Mouse (Mus musculus) gonadal fat pad, adult 2 months (tissue): ENCODE measurements at regions not wholly inside any gene's neighbourhood (a gene's known extent, or its start where the extent isn't known, plus 50 kb on each side); places are given as distances from the start of the nearest gene placed in this dataset.

Experiments used
- DNase-seq: peaks from one replicate; pipeline ENCODE4 v3.0.0-alpha.2; 2012; ENCODE audit warnings: low read depth

DNA sequence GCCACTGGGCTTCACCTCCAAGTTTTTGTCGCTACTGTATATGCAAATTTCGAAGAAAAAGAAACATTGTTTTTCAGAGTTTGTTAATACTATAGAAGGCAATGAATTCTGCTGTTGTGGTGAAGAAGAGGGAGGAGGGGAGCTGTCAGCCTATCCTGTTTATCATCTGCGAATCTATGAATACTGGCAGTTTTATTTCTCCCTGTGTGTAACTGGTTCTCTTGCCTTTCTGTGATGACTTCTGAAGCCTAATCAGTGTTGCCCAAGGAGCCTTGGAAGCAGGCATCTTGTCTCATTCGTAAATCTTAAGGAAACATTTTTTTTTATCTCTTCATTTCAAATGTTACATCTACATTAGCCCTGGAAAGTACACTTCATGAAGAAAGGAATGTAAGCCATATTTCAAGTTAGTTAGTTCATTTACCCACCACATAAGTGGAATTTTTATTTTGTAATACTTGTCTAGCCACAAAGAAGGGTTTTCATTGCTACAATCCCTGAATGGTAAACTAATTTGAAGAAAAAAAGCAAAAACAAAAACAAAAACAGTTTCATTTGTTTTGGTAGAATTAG, 251.5 kb upstream of the Fn1 start:
- no peak for DNase-seq

- DNase-seq = no peak
These were observed 247.4 kb upstream of the Fn1 start for GRCm38 (mm10) chr1:71900106-71901074.

- DNase-seq = no peak
These were observed 246.1 kb upstream of the Fn1 start for GRCm38 (mm10) chr1:71899128-71899527.

DNA sequence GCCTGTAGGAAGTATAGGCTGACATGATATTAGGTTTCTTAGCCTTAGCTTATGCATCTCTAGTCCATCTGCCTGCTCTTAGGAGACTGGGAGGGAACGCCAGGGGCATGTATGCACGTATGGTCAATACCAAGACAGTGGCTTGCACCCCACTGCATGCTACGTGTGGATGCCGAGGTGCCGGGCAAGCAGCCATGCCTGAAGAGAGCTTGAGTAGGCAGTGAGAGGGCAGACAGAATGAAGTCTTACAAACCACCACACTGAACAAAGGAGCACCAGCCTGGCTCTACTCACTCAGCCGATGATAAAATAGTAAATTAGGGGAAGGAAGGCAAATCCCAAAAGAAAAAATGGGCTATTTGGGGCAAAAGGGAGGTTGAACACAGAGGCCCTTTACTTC, 245.2 kb upstream of the Fn1 start:
- no peak for DNase-seq

- DNase-seq = no peak
These were observed 244.6 kb upstream of the Fn1 start for GRCm38 (mm10) chr1:71897464-71898051.

DNA sequence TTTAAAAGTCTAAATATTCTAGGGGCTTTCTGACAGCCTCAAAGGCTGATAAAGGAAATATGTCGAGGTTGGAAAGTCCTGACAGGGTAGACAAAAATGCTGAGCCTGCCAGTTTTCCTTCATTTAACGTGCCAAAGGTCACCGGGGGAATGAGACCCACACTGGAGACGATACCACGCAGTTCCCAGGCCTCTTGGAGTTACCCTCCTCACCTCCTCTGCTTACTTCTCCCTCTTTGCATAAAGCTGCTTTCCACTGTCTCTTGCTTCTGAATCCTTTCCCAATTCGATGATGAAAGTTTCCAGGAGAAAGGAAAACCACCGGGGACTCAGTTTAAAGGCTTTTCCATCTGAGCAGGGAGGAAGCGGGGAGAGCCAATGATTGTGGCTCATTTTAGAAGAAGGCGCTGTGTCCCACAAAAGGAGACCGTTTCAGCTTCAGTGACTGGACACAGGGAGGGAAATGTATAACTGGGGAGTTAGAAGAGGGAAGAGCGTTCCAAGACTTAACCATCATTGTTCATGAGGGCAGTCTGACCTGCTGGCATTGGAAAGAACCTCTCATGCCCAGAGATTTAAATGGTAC, 243.2 kb upstream of the Fn1 start:
- no peak for DNase-seq

- DNase-seq = no peak
These were observed 240.6 kb upstream of the Fn1 start for GRCm38 (mm10) chr1:71893636-71894035.

DNA sequence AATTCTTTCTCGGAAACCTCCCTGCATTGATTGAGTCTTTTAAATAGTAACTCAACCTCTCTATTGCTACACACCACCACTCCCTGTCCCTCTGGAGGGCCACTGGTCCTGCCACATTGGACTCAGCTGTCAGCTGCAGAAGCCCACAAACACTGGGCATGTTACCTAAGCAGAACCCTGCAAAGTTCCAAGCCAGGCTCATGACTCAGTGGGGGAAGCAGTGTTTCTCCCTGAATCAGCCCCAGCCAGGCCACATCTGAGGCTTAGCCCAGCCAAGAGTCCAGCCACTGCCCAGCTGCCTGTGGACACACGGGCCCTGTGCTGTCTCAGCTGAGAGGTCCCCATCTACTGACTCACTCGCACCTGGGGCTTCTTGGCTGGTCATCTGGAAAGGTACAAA, 234.8 kb upstream of the Fn1 start:
- DNase-seq = no peak

DNA sequence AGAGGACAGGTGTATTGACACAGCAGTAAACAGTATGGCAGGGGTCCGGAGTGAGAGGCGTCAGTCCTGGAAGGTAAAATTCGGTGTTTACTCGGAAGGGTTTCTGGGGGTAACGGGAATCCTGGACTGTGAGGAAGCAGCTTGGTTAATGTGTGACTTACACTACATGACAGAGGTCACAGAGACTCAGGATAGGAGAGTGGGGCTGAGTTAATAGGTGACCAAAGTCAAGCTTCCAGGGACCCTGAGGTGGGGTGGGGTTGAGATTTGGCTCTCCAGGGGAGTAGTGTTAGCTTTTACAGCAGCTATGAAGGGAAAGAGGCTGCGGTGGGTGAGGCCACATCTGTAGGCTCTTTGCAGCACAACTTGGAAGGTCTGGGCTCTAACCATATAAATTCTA, 233.9 kb upstream of the Fn1 start:
- DNase-seq = no peak

- DNase-seq = no peak
These were observed 233.2 kb upstream of the Fn1 start for GRCm38 (mm10) chr1:71886233-71886632.

GRCm38 (mm10) chr1:71881851-71882250, 228.9 kb upstream of the Fn1 start:
- DNase-seq = no peak

GRCm38 (mm10) chr1:71881191-71881590, 228.2 kb upstream of the Fn1 start:
- no peak for DNase-seq

DNA sequence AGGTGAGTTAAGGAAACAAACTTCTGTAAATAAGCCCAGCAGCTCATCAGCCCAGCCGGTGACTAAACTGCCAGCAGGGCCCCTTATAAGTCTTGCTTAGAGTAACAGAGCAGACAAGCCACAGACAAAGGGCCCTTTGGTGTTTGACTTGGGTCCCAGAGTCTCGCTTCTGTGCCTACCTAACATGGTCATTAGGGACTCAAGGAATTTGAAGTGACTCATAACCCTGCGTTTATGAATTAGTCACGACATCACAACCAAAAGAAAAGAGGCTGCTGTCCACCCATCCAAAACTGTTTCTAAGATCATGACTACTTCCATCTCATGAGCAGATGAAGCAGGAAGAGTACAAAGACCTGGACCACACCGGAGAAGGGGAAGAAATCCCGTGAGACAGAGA, 227.5 kb upstream of the Fn1 start:
- DNase-seq = no peak

- no peak for DNase-seq
These were observed 223.9 kb upstream of the Fn1 start for GRCm38 (mm10) chr1:71876712-71877401.

DNA sequence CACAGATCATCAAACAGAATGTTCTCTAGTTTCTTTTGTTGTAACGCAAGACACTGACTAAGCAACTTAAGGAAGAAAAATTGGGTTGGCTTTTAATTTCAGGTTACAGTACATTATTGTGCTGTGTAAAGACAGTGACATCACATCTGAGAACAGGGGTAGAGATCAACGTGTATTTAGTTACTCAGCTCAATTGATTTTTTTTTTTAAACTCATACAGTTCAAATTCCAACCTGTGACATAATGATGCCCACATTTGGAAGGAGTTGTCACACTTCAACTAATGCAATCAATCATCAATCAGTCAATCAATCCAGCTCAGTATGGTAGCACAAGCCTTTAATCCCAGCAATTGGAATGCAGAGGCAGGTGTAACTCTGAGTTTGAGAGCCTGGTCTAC, 221.0 kb upstream of the Fn1 start:
- no peak for DNase-seq

GRCm38 (mm10) chr1:71865670-71866069, 212.7 kb upstream of the Fn1 start:
- DNase-seq = no peak

GRCm38 (mm10) chr1:71864749-71865148, 211.7 kb upstream of the Fn1 start:
- DNase-seq = no peak

DNA sequence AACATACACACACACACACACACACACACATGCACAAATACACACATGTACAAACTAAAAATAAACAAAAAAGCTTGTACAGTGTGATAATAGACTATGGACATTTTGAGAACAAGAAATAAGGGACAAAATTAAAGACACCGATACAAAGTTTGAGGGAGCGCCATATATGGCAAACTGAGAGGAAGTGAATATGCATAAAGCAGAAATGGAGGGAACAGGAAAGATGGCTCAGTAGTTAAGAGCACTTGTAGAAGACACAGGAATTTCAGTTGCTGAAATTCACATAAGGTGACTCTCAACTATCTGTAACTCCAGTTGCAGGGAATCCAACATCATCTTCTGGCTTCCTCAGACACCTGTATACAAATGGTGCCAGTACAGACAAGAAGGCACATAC, 200.2 kb upstream of the Fn1 start:
- DNase-seq = no peak

DNA sequence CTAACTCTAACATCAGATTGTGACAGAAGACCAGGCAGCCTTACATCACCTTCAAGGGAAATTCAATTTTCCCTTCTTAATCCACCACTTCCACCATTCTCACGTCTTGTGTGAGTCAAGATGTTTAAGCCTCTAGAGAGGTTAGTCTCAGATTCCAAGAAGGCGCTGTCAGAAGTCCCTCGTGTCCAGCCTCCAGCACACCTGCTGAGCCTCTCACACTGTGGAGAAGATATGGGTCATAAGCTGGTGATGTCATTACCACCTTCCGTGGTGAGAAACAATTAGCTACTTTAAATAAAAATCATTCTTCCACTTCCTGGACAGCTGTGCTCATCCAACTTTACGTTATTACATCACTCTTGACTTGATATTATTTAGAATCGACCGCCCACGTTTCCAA, 198.3 kb upstream of the Fn1 start:
- DNase-seq = no peak

- DNase-seq = no peak
These were observed 195.7 kb upstream of the Fn1 start for GRCm38 (mm10) chr1:71848656-71849055.

GRCm38 (mm10) chr1:71844938-71845685, 192.1 kb upstream of the Fn1 start:
- no peak for DNase-seq
